Mouse (Mus musculus) layer of hippocampus, postnatal 14 days (tissue): Measurements from ENCODE around the gene Dnajc27. TPM values are rescaled to one million over a fixed set of nuclear protein-coding genes. Genes with fewer than 3 reads are reported as not detected.

Experiments used
- DNase-seq, 2 experiments: peaks; one replicate each; pipeline ENCODE4 v3.0.0; 2021 to 2022; ENCODE audit warnings: low spot score in 2 of 2, mixed read lengths in 1 of 2
- total RNA-seq, 2 experiments: library from RNA; stranded (reverse); gene quantifications; 2 replicates each; pipeline ENCODE4 v1.2.3; 2021

The Dnajc27 gene
- total RNA-seq, 2 experiments from 2014 or later = 68.7 to 77.1 TPM

DNA sequence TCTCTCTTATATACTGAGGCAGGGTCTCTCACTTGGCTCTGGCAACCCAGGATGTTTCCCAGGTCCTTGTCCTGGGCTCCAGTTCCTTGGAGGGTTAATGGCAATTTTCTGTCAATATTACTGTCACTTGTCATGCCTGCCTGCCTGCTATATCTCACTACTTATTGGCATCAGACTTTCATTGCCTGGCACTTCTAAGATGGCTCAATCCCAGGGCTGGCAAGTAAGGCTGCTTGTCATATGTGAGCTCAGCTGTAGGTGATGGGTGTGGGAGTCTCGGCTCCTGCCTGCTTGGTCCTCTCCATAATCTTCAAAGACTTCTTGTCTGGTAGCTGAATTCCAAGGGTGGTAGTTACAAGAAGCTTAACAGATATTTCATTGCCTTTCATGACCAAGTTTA is 4.3 kb upstream of the Dnajc27 start:
- DNase-seq = peak in 1 of 2 experiments; percentile 16

DNA sequence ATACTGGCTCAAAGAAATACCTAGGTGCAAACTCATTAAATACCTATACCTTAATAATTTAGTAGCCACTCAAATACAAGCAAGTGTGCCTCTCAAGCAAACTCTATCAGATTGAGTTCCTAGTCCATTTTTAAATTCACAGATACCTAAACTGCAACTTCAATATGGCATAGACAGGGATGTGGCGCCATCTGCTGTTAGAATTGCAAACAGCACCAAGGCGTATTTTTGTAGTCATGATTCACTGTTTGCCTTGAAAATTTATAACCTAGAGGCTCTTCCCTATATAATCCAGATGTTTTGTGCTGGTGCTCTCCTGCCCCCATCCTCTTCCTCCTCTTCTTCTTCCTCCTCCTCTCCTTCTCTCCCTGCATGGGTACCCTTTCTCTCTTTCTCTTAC is 2.1 kb upstream of the Dnajc27 start:
- DNase-seq = peak; percentile 86 to 87

DNA sequence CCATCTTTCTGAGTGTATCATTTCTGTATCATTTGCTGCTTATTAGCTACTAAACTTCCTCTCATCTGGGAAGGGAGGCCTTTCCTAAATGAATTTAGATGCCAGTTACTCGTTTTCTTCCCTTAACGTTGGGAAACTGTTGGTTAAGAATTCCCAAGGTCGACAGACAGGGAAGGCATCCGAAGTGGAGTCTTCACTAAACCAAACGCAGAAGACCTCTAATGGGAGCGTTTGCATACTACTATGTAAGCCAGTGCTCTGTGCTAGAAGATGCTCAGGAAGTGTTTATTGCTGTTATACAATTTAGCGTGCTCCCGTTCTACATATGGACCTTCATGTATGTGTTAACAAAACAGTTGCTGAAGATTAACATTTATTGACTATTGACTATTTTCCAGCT is 1.1 kb downstream of the Dnajc27 start:
- DNase-seq = no peak

DNA sequence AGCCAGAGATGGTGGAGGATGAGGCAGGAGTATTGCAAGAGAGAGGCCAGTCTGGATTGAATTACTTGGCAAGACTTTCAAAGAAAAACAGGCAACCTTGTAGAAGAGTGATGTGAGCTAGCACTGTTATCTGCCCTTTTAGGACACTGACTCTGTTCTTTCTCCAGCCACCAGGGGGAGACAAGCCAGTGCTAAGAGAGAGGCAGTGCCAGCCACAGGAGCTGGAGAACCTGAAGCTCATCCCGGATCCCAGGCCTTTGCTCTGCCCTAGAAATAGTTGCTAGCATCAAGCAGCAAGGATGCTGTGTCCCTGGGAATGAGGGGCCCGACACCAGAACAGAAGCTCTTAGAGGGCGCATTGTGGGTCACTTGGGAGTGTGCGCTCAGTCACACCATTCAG is 25.0 kb downstream of the Dnajc27 start:
- DNase-seq = peak; percentile 61 to 76

- no peak for DNase-seq
Observed at GRCm38 (mm10) chr12:4116132-4116531, 33.7 kb downstream of the Dnajc27 start.

- no peak for DNase-seq
Observed at GRCm38 (mm10) chr12:4117136-4117535, 34.8 kb downstream of the Dnajc27 start.

- DNase-seq = peak in 1 of 2 experiments; percentile 11
Observed at GRCm38 (mm10) chr12:4117579-4117978, 35.2 kb downstream of the Dnajc27 start.

DNA sequence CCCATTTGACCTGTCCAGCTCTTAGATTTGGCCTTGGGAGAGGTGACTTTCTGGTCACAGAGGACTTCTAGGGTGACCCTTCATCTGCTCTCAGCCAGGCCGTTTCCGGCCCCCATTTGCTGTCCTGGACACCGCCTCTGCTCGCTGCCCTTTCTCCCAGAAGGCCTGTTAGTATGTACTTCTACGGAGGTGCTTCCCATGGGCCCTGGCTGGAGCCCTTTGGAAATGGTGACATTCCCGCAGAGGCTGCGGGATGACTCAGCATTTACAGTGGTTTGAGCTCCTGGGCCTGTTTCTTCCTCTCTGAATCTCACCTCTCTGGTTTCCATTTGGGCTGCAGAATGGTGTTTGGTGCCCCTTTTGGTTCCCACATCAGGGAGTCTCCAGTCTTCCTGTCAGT is 45.0 kb downstream of the Dnajc27 start:
- no peak for DNase-seq

GRCm38 (mm10) chr12:4132941-4133846 is 50.8 kb downstream of the Dnajc27 start, which contains the start of gene Adcy3:
TSS of gene Adcy3 (plus strand) at chr12:4133103.
- peak; percentile 67 to 71 for DNase-seq

DNA sequence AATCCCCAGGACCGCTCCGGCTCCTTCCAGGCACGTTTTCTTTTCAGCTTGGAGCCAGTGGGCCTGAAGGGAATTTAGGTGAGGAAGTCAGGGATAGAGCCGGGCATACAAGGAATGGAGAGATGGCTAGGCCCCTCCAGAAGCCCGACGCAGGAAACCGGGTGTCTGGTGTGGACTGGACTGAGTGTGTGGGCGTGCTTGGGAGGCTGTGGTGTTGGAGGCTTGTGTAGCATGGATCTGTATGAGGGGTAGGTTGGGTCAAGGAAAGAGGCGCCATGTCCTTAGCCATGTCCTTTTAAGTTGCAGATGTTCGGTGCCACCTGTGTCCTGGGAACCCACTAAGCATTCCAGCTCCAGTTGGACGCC is 51.4 kb downstream of the Dnajc27 start:
- DNase-seq = peak in 1 of 2 experiments; percentile 22

GRCm38 (mm10) chr12:4143179-4143578 is 60.8 kb downstream of the Dnajc27 start:
- DNase-seq = no peak

DNA sequence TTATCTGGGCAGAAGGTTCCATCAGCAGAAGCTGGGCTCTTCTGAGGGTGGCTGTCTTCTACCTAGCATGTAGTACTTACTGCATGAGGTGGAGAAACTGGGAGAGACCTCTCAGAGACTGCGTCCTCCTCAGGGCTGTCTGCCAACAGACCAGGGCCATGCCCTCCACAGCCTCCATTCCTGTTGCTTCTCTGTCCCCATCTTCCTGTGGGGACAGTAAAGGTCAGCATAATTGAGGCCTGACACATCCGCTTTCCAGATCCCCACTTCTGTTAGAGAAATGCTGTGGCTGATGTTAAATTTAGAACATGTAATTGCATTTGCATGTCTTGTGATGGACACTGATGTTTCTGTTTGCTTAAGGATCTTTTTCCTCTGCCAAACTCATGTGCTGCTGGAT is 68.6 kb downstream of the Dnajc27 start:
- no peak for DNase-seq

- DNase-seq = no peak
Observed at GRCm38 (mm10) chr12:4151969-4152368, 69.6 kb downstream of the Dnajc27 start.

- no peak for DNase-seq
Observed at GRCm38 (mm10) chr12:4157466-4157865, 75.1 kb downstream of the Dnajc27 start.

- no peak for DNase-seq
Observed at GRCm38 (mm10) chr12:4158179-4158578, 75.8 kb downstream of the Dnajc27 start.

GRCm38 (mm10) chr12:4158868-4159632 is 76.7 kb downstream of the Dnajc27 start:
- DNase-seq = no peak

Other genes with a start within 250 kb of the Dnajc27 start
- 1 to 10 TPM; 2.1 to 2.6 TPM for gene Pomc, start 127.6 kb upstream of the Dnajc27 start, total RNA-seq
- 100 to 1,000 TPM; 108 to 115 TPM for gene Efr3b, start 43.7 kb upstream of the Dnajc27 start, total RNA-seq
- gene Adcy3, start 50.5 kb downstream of the Dnajc27 start, total RNA-seq = 10 to 100 TPM; 44.8 to 49.4 TPM
- gene Ptrhd1, start 151.4 kb downstream of the Dnajc27 start, total RNA-seq = 1 to 10 TPM; 9.8 to 9.9 TPM
- 1 to 10 TPM; 4.1 to 4.9 TPM for gene Cenpo, start 151.7 kb downstream of the Dnajc27 start, total RNA-seq